Mouse (Mus musculus): ENCODE results near the gene Med29. TPM values are rescaled to one million over a fixed set of nuclear protein-coding genes. Genes with fewer than 3 reads are reported as not detected.

The Med29 gene
- total RNA-seq, 1 experiment: 50.8 TPM

GRCm38 (mm10) chr7:28401942-28402341, 9.4 kb upstream of the Med29 start:
- TF ChIP-seq HCFC1 (IDR thresholded peaks at IDR 0.05; ENCODE audit: borderline replicate concordance, insufficient read depth, low read length) (no peak), CHD2 (IDR thresholded peaks at IDR 0.05; ENCODE audit: low read depth, low read length) (no peak), ZNF384 (IDR thresholded peaks at IDR 0.05; ENCODE audit: low read depth, low read length) (no peak), ZC3H11A (IDR thresholded peaks at IDR 0.05; ENCODE audit: borderline replicate concordance, low read depth, low read length) (no peak), MAFK (IDR thresholded peaks at IDR 0.05; ENCODE audit: insufficient read depth, low read depth, low read length) (no peak)
- in situ Hi-C loops (cut with MboI; ENCODE audit: low sequenced_read_pairs in 2 of 2, unreplicated experiment in 2 of 2): no loop called here
- H3K4me3 ChIP-seq (ENCODE audit: insufficient read depth in 1 of 2, low read depth in 1 of 2, low read length in 2 of 2, poor library complexity in 1 of 2, severe bottlenecking in 1 of 2): no peak overlapping the region
- no peak overlapping the region for H3K27ac ChIP-seq (ENCODE audit: insufficient read depth, low read depth, low read length, poor library complexity, severe bottlenecking)
- H3K4me1 ChIP-seq (ENCODE audit: control insufficient read depth in 2 of 2, insufficient read depth in 2 of 2, low read length in 2 of 2, poor library complexity in 1 of 2): peaks cover 0 to 5% of the 10 kb centered on the region in 2 experiments; a peak in 1 of 4 replicates
- H3K36me3 ChIP-seq (ENCODE audit: control insufficient read depth, insufficient read depth, low read length, poor library complexity, severe bottlenecking): peaks cover 64% of the 10 kb centered on the region
- no peaks in the 10 kb centered on the region for H3K9me3 ChIP-seq (ENCODE audit: control insufficient read depth, insufficient read depth, low read depth, low read length)
- no peak overlapping the region for H3K9ac ChIP-seq (ENCODE audit: insufficient read depth, low read depth, low read length, poor library complexity, severe bottlenecking)
- no peak for DNase-seq (ENCODE audit: low read depth, low spot score)

- no peak for TF ChIP-seq CHD2 (IDR thresholded peaks at IDR 0.05; ENCODE audit: low read depth, low read length)
- TF ChIP-seq ZC3H11A (IDR thresholded peaks at IDR 0.05; ENCODE audit: borderline replicate concordance, low read depth, low read length): no peak
- no peak for TF ChIP-seq ZNF384 (IDR thresholded peaks at IDR 0.05; ENCODE audit: low read depth, low read length)
- TF ChIP-seq HCFC1 (IDR thresholded peaks at IDR 0.05; ENCODE audit: borderline replicate concordance, insufficient read depth, low read length): no peak
- in situ Hi-C loops (cut with MboI; ENCODE audit: low sequenced_read_pairs in 2 of 2, unreplicated experiment in 2 of 2): no loop called here
- Histone ChIP-seq H3K9ac (ENCODE audit: insufficient read depth, low read depth, low read length, poor library complexity, severe bottlenecking) (no peak overlapping the region), H3K9me3 (ENCODE audit: control insufficient read depth, insufficient read depth, low read depth, low read length) (no peaks in the 10 kb centered on the region), H3K27ac (ENCODE audit: insufficient read depth, low read depth, low read length, poor library complexity, severe bottlenecking) (no peak overlapping the region), H3K36me3 (ENCODE audit: control insufficient read depth, insufficient read depth, low read length, poor library complexity, severe bottlenecking) (peaks cover 64% of the 10 kb centered on the region), H3K4me1 (ENCODE audit: control insufficient read depth in 2 of 2, insufficient read depth in 2 of 2, low read length in 2 of 2, poor library complexity in 1 of 2) (peaks cover 0 to 5% of the 10 kb centered on the region in 2 experiments; a peak in 1 of 4 replicates), H3K4me3 (ENCODE audit: insufficient read depth in 1 of 2, low read depth in 1 of 2, low read length in 2 of 2, poor library complexity in 1 of 2, severe bottlenecking in 1 of 2) (no peak overlapping the region)
- no peak for DNase-seq (ENCODE audit: low read depth, low spot score)
Observed at GRCm38 (mm10) chr7:28401030-28401429, 8.5 kb upstream of the Med29 start.

- no peaks in the 10 kb centered on the region for H3K9me3 ChIP-seq (ENCODE audit: control insufficient read depth, insufficient read depth, low read depth, low read length)
- no peak for DNase-seq (ENCODE audit: low read depth, low spot score)
- no peak overlapping the region for H3K9ac ChIP-seq (ENCODE audit: insufficient read depth, low read depth, low read length, poor library complexity, severe bottlenecking)
- H3K27ac ChIP-seq (ENCODE audit: insufficient read depth, low read depth, low read length, poor library complexity, severe bottlenecking): no peak overlapping the region
- peaks cover 55% of the 10 kb centered on the region for H3K36me3 ChIP-seq (ENCODE audit: control insufficient read depth, insufficient read depth, low read length, poor library complexity, severe bottlenecking)
- in situ Hi-C loops (cut with MboI; ENCODE audit: low sequenced_read_pairs in 2 of 2, unreplicated experiment in 2 of 2): no loop called here
- H3K4me1 ChIP-seq (ENCODE audit: control insufficient read depth in 2 of 2, insufficient read depth in 2 of 2, low read length in 2 of 2, poor library complexity in 1 of 2): peaks cover 0 to 5% of the 10 kb centered on the region in 2 experiments; a peak in 1 of 4 replicates
- no peak for TF ChIP-seq HCFC1 (IDR thresholded peaks at IDR 0.05; ENCODE audit: borderline replicate concordance, insufficient read depth, low read length)
- no peak for TF ChIP-seq MAFK (IDR thresholded peaks at IDR 0.05; ENCODE audit: insufficient read depth, low read depth, low read length)
- no peak for TF ChIP-seq ZC3H11A (IDR thresholded peaks at IDR 0.05; ENCODE audit: borderline replicate concordance, low read depth, low read length)
- no peak for TF ChIP-seq ZNF384 (IDR thresholded peaks at IDR 0.05; ENCODE audit: low read depth, low read length)
- TF ChIP-seq CHD2 (IDR thresholded peaks at IDR 0.05; ENCODE audit: low read depth, low read length): no peak
- no peak overlapping the region for H3K4me3 ChIP-seq (ENCODE audit: insufficient read depth in 1 of 2, low read depth in 1 of 2, low read length in 2 of 2, poor library complexity in 1 of 2, severe bottlenecking in 1 of 2)
Observed at GRCm38 (mm10) chr7:28398696-28399340, 6.3 kb upstream of the Med29 start.

GRCm38 (mm10) chr7:28398000-28398399, 5.5 kb upstream of the Med29 start:
- no peak for DNase-seq (ENCODE audit: low read depth, low spot score)
- H3K27ac ChIP-seq (ENCODE audit: insufficient read depth, low read depth, low read length, poor library complexity, severe bottlenecking): no peak overlapping the region
- no peak for TF ChIP-seq HCFC1 (IDR thresholded peaks at IDR 0.05; ENCODE audit: borderline replicate concordance, insufficient read depth, low read length)
- peak; percentile 19; the same call in 1 of the 2 replicates for TF ChIP-seq ZC3H11A (IDR thresholded peaks at IDR 0.05; ENCODE audit: borderline replicate concordance, low read depth, low read length)
- H3K4me3 ChIP-seq (ENCODE audit: insufficient read depth in 1 of 2, low read depth in 1 of 2, low read length in 2 of 2, poor library complexity in 1 of 2, severe bottlenecking in 1 of 2): no peak overlapping the region
- H3K4me1 ChIP-seq (ENCODE audit: control insufficient read depth in 2 of 2, insufficient read depth in 2 of 2, low read length in 2 of 2, poor library complexity in 1 of 2): peaks cover 0 to 5% of the 10 kb centered on the region in 2 experiments; a peak in 1 of 4 replicates
- in situ Hi-C loops (cut with MboI; ENCODE audit: low sequenced_read_pairs in 2 of 2, unreplicated experiment in 2 of 2): no loop called here
- peaks cover 47% of the 10 kb centered on the region for H3K36me3 ChIP-seq (ENCODE audit: control insufficient read depth, insufficient read depth, low read length, poor library complexity, severe bottlenecking)
- no peaks in the 10 kb centered on the region for H3K9me3 ChIP-seq (ENCODE audit: control insufficient read depth, insufficient read depth, low read depth, low read length)
- no peak overlapping the region for H3K9ac ChIP-seq (ENCODE audit: insufficient read depth, low read depth, low read length, poor library complexity, severe bottlenecking)

Data from ES-E14 (cell line).